Mouse (Mus musculus): Measurements from ENCODE around the gene Mal. TPM values are rescaled to one million over a fixed set of nuclear protein-coding genes. Genes with fewer than 3 reads are reported as not detected.

Gene Mal
- not detected for polyA plus RNA-seq (2017; shearing (Covaris generic))

DNA sequence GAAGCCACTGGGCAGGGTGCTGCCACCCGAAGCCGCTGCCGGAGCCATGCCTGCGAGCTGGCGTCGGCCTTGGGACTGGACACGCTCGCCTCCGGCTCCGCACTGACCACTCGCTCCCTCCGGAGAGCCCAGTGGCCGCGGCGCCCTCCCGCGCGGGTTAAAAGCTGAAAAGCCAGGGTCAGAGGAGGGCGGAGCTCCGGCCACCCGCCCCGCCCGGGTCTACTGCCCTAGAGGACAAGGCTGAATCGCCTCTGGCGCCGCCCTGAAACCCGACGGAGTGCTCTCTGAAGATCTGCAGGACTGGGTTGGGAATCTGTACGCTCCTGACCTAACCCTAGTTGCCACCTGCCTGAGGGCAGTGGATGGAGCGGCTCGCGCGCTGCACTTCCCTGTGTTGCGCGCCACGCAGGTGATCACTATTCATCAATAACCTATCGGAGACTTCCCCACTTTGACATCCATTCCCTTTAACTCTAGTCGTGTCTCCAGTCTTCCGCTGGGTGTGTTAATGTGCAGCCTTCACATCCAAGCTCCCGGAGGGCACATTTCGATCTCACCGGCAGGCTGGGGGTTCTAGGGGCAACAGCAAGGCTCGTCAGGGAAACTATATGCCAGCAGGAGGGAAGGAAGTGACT lies at the start of gene Mal:
Gene Mal (minus strand): TSS at position 610 of the 635 bp plus-strand sequence.

DNA sequence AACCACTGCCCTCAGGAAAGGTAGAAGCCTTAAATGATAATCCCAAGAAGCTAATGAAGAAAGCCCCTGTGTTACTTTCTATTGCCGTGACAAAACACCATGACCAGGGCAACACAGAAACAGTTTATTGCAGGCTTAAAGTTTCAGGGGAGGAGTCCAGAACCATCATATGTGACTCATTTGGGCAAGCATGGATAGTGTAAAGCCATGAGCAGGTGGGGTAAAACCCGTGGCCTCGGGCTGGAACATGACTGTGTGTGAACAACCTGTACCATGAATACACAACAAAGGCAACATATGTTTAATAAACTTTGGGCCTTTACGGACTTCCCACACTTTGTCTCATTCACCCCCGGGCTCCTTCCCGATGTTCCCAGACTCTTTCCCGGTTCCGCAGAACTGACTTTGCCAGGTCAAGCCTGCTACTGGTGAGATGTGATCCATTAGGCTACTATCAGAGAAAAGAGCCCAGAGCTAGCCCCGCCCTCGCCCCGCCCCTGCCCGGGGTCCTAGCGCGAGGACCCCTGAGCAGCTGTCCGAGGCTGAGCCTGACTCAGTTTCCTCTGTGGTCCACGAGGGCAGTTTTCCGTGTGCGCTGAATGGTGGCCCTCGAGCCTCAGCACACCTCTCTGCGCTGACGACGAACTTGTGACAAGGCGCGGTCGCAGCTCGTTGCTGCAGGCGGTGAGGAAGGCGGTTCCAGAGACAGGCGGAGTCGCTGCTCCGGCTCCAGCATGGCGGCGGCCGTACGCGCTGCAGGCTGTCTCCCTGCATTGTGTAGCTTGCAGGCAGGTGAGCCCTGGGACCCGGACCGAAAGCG lies 69.6 kb downstream of the Mal start, which contains the start of the genes Zfp661 and Mrps5:
Gene Zfp661 (minus strand): TSS at position 401 of the 820 bp plus-strand sequence.
Gene Mrps5 (plus strand): TSS at position 529 of the 820 bp plus-strand sequence.

Other genes starting within 250 kb of the Mal start
- 0.35 TPM for gene Gpat2, start 231.5 kb downstream of the Mal start, polyA plus RNA-seq (2017; shearing (Covaris generic))
- 15.3 TPM for gene Fahd2a, start 212.1 kb downstream of the Mal start, polyA plus RNA-seq (2017; shearing (Covaris generic))
- 0.27 TPM for gene Kcnip3, start 134.6 kb downstream of the Mal start, polyA plus RNA-seq (2017; shearing (Covaris generic))
- gene Prom2, start 115.2 kb downstream of the Mal start, polyA plus RNA-seq (2017; shearing (Covaris generic)), result not detected
- 3.2 TPM for gene Zfp661, start 69.6 kb downstream of the Mal start, polyA plus RNA-seq (2017; shearing (Covaris generic))
- 119 TPM for gene Mrps5, start 69.5 kb downstream of the Mal start, polyA plus RNA-seq (2017; shearing (Covaris generic))
- gene Mall, start 73.2 kb upstream of the Mal start, polyA plus RNA-seq (2017; shearing (Covaris generic)), result not detected
- gene Nphp1, start 132.2 kb upstream of the Mal start, polyA plus RNA-seq (2017; shearing (Covaris generic)), result not detected
- gene Mtln, start 135.8 kb upstream of the Mal start, polyA plus RNA-seq (2017; shearing (Covaris generic)), result 13.4 TPM
- gene Bub1, start 175.2 kb upstream of the Mal start, polyA plus RNA-seq (2017; shearing (Covaris generic)), result 0.49 TPM
- gene Acoxl, start 182.2 kb upstream of the Mal start, polyA plus RNA-seq (2017; shearing (Covaris generic)), result 5.8 TPM

All from naive thymus-derived CD4-positive, alpha-beta T cell, adult 5 months (primary cell).